Mouse (Mus musculus) neural tube, embryonic 15.5 days (tissue): ENCODE results near the gene Xlr3c. TPM values are rescaled to one million over a fixed set of nuclear protein-coding genes. Genes with fewer than 3 reads are reported as not detected.
"Not testable (repeated sequence)": the region's sequence is repeated elsewhere in the genome, so short reads cannot be mapped to it uniquely, and the experiment has no call there.

ENCODE experiments used
- ATAC-seq: fragments of 200-750 bp; cut with Nextera tagmentation; 2 replicates; pipeline ENCODE4 v1.8.0; 2017; ENCODE audit warnings: mild to moderate bottlenecking, moderate TSS enrichment, moderate library complexity; ENCODE audit not compliant: low FRiP score
- H3K27ac ChIP-seq: fragments of 300-500 bp; sonication (generic); replicated peaks from 2 replicates; pipeline ENCODE4 v1.5.1; 2015; ENCODE audit warnings: mild to moderate bottlenecking, inconsistent platforms
- H3K27me3 ChIP-seq: fragments of 300-500 bp; sonication (generic); replicated peaks from 2 replicates; pipeline ENCODE4 v1.6.1; 2015; ENCODE audit warnings: inconsistent platforms
- H3K36me3 ChIP-seq: fragments of 300-500 bp; sonication (generic); 2 replicates; pipeline ENCODE4 v1.6.1; 2015; ENCODE audit warnings: inconsistent platforms
- H3K4me1 ChIP-seq: fragments of 300-500 bp; sonication (generic); 2 replicates; pipeline ENCODE4 v1.6.1; 2015; ENCODE audit warnings: inconsistent platforms
- H3K4me2 ChIP-seq: fragments of 300-500 bp; sonication (generic); 2 replicates; pipeline ENCODE4 v1.6.1; 2015; ENCODE audit warnings: inconsistent platforms, mild to moderate bottlenecking, moderate library complexity
- H3K4me3 ChIP-seq: fragments of 300-500 bp; sonication (generic); replicated peaks from 2 replicates; pipeline ENCODE4 v1.5.1; 2015; ENCODE audit warnings: mild to moderate bottlenecking, inconsistent platforms
- H3K9ac ChIP-seq: fragments of 300-500 bp; sonication (generic); replicated peaks from 2 replicates; pipeline ENCODE4 v1.6.1; 2015; ENCODE audit warnings: mild to moderate bottlenecking, inconsistent platforms
- H3K9me3 ChIP-seq: fragments of 300-500 bp; sonication (generic); replicated peaks from 2 replicates; pipeline ENCODE4 v1.6.1; 2016; ENCODE audit warnings: inconsistent platforms
- WGBS: fragments of 180-500 bp; shearing (Covaris S2); methylation state at CpG from one replicate; pipeline ENCODE4 v1.1.7; 2015; ENCODE audit warnings: mixed read lengths; 5-methylcytosine and 5-hydroxymethylcytosine counted together
- polyA plus RNA-seq: library from polyadenylated mRNA; unstranded; fragments of >200 nt; fragmentation: Nextera tagmentation; extraction: Ambion mirVana; gene quantifications from 2 replicates; pipeline ENCODE4 v1.2.1, GENCODE M21; 2015

Gene Xlr3c
- 0.22 and 0.41 TPM in 2 replicates for polyA plus RNA-seq

DNA sequence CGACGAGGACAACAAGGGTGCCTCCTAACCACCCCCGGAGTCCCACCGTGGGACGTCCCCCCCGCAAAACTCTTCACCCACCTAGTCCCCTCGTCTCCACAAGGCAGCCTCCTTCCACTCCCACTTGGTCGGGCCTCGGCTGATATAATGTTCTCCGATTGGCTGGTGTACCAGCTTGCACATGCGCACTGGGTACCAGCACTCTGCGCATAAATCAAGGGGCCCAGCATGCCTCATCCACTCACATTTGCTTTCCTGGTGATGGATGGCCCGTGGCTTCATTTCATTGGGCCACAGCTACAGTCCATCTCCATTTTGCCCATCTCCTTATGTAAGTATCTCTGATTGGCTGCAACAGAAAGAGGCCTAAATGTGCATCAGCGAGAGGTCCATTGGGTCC is at the start of gene Xlr3c:
Gene Xlr3c, minus strand, starts transcription at position 121 of the 400 bp plus-strand sequence.
- H3K36me3 ChIP-seq, ATAC-seq, H3K4me2 ChIP-seq, H3K9me3 ChIP-seq, H3K27me3 ChIP-seq, H3K9ac ChIP-seq, H3K4me3 ChIP-seq, H3K4me1 ChIP-seq, H3K27ac ChIP-seq: not testable (repeated sequence)
- 89% methylated on average over 14 of the region's 14 CpGs for WGBS

GRCm38 (mm10) chrX:73312522-73312921 is 47.3 kb upstream of the Xlr3c start:
- ATAC-seq = no peak; the same call in 1 of the 2 replicates
- H3K4me1 ChIP-seq = no peaks in the 10 kb centered on the region
- no peaks in the 10 kb centered on the region for H3K36me3 ChIP-seq
- H3K4me2 ChIP-seq = no peak overlapping the region
- no peak overlapping the region for H3K4me3 ChIP-seq
- 44% methylated on average over 3 of the region's 3 CpGs for WGBS
- H3K9ac ChIP-seq = no peak overlapping the region
- no peak overlapping the region for H3K27ac ChIP-seq
- no peaks in the 10 kb centered on the region for H3K27me3 ChIP-seq
- no peaks in the 10 kb centered on the region for H3K9me3 ChIP-seq

- WGBS = 79% methylated on average over 10 of the region's 10 CpGs
- not testable (repeated sequence) for H3K4me1 ChIP-seq, H3K27me3 ChIP-seq, H3K27ac ChIP-seq, H3K4me2 ChIP-seq, H3K4me3 ChIP-seq, H3K36me3 ChIP-seq, H3K9ac ChIP-seq, ATAC-seq, H3K9me3 ChIP-seq
Measured at GRCm38 (mm10) chrX:73295745-73296144, 30.6 kb upstream of the Xlr3c start.

DNA sequence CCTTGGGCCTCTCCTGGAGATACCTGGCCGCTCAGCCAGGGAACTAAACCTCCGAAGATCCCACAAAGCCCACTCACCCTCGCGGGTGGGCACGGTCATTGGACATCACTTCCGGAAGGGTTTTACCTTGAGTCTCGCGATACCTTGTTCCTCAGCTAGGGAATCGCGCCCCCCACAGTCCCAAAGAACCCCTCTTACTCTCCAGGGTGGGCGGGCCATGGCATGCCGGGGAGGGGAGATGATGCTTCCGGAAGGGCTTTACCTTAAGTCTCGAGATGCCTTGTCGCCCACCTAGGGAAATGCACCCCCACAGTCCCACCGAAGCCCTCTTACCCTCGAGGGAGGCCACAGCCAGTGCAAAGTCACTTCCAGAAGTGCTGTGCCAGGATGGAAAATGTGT is 27.7 kb upstream of the Xlr3c start, which contains the start of the genes Xlr5a and Xlr5c:
Gene Xlr5a, minus strand, starts transcription at position 101 of the 400 bp plus-strand sequence.
Gene Xlr5c, minus strand, starts transcription at position 101 of the 400 bp plus-strand sequence.
- ATAC-seq, H3K9ac ChIP-seq, H3K9me3 ChIP-seq, H3K27ac ChIP-seq, H3K36me3 ChIP-seq, H3K4me1 ChIP-seq, H3K27me3 ChIP-seq, H3K4me3 ChIP-seq, H3K4me2 ChIP-seq: not testable (repeated sequence)
- 93% methylated on average over 15 of the region's 17 CpGs for WGBS

DNA sequence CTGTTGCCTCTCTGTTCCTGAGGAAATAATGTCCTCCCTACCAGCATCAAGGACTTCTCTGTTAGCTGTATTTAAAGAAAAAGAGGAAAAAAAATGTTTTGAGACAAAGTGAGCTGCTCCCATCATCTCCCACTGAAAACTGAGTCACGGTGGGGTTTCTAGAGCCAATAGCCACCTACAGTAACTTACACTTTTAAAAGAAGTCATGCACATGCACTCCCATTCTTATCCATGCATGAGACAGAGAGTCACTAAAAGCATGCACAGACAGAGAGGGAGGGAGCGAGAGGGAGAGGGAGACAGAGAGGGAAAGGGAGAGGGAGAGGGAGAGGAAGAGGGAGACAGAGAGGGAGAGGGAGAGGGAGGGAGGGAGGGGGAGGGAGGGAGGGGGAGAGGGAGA is 2.8 kb downstream of the Xlr3c start:
- H3K9ac ChIP-seq, H3K4me1 ChIP-seq, H3K36me3 ChIP-seq, H3K4me3 ChIP-seq, H3K27ac ChIP-seq, H3K4me2 ChIP-seq, H3K9me3 ChIP-seq, ATAC-seq, H3K27me3 ChIP-seq: not testable (repeated sequence)
- 90% methylated on average over 1 of the region's 2 CpGs for WGBS

DNA sequence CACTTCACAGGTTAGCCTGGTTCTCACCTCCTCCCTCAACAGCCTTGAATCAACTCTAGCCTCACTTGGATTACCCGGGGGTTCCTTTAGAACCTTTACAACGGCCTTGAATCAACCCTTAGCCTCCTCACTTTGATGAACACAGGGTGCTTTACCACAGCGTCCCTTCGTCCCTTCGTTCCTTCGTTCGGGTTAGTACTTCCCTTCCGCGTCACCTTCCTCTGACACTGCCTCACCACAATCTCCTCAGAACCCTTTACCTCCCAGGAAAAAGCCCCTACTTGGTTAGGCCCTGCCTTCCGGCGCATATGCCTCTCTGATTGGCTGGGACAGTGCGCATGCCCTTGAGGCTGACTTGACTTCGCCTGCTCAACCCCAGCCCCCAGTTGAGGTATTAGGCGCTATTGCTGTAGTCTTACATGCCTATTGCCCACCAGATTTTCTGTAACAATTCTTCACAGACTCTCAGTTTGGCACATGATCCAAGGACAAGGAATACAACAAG is 22.3 kb downstream of the Xlr3c start, which contains the start of gene Xlr4c:
Gene Xlr4c, minus strand, starts transcription at position 310 of the 505 bp plus-strand sequence.
- not testable (repeated sequence) for H3K36me3 ChIP-seq, H3K9ac ChIP-seq, H3K4me1 ChIP-seq, H3K27ac ChIP-seq, ATAC-seq, H3K9me3 ChIP-seq, H3K4me2 ChIP-seq, H3K4me3 ChIP-seq, H3K27me3 ChIP-seq
- WGBS = 89% methylated on average over 14 of the region's 14 CpGs

DNA sequence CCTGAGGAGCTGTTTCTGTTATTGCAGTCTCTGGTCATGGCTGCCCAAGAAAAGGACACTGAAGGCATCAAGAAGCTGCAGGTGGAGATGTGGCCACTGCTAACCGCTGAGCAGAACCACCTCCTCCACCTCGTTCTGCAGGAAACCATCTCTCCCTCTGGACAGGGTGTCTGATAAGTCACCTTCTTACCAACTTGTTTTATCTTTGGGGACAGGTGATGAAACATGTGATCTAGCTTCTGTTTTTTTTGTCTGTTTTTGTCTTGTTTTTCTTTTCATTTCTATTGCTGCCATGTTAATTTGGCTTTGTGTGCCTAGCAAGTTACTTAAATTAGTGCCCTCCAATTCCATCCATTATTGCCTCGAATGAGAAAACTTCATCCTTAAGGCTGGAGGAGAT is 35.9 kb downstream of the Xlr3c start:
- peak overlapping the region; percentile 62 for H3K4me2 ChIP-seq
- no peaks in the 10 kb centered on the region for H3K9me3 ChIP-seq
- peaks cover 10% of the 10 kb centered on the region; the same call in 1 of the 2 replicates for H3K4me1 ChIP-seq
- peak overlapping the region; percentile 94 for H3K27ac ChIP-seq
- no peaks in the 10 kb centered on the region for H3K27me3 ChIP-seq
- peak overlapping the region; percentile 60 for H3K4me3 ChIP-seq
- no peak for ATAC-seq
- H3K36me3 ChIP-seq = no peaks in the 10 kb centered on the region
- H3K9ac ChIP-seq = peak overlapping the region; percentile 64
- WGBS = 31% methylated on average over 3 of the region's 3 CpGs

DNA sequence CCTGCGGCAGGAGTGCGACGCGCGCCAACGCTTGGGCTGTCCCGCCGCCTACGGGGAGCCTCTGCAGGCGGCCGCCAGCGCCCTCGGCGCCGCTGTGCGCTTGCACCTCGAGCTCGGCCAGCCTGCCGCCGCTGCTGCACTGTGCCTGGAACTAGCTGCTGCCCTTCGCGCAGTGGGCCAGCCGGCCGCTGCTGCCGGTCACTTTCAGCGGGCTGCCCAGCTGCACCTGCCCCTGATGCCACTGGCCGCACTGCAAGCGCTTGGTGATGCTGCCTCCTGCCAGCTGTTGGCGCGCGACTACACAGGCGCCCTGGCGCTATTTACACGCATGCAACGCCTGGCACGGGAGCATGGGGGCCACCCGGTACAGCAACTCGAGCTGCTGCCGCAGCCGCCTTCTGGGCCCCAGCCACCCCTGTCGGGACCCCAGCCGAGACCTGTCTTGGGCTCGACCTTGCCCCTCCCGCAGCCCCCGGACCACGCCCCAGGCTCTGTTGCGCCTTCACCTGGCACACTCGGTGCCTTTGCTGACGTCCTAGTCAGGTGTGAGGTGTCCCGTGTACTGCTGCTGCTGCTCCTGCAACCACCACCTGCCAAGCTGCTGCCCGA is 36.5 kb downstream of the Xlr3c start:
- Histone ChIP-seq H3K4me3 (peak overlapping the region; percentile 60), H3K4me1 (peaks cover 10% of the 10 kb centered on the region; the same call in 1 of the 2 replicates), H3K9ac (peak overlapping the region; percentile 64), H3K27me3 (no peaks in the 10 kb centered on the region), H3K4me2 (peak overlapping the region; percentile 62), H3K36me3 (no peaks in the 10 kb centered on the region), H3K9me3 (no peaks in the 10 kb centered on the region), H3K27ac (peak overlapping the region; percentile 94)
- peak; percentile 80 for ATAC-seq
- 30% methylated on average over 51 of the region's 51 CpGs for WGBS

DNA sequence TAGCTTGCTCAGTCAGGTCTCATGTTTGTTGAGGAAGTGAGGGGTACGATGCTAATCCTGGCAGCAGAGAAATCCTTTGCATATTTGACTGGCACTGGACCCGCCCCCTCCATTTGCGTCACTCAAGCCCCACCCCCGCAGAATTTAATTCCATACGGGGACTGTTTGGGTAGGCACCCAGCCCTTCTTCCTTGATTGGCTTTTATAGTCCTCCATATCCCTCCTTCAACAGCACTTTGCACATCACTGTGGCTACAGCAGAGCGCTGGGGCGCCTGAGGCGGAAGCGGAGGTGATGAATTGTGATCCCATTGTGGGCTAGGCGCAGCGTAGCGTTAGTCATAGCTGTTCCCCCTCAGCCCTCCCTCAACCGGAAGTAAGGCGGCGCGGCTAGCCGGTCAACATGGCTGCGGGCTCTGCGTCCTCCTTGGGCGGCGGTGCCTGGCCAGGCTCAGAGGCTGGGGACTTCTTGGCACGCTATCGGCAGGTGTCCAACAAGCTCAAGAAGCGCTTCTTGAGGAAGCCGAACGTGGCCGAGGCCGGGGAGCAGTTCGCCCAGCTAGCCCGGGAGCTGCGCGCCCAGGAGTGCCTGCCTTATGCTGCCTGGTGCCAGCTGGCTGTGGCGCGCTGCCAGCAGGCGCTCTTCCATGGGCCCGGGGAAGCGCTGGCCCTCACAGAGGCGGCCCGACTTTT is 37.1 kb downstream of the Xlr3c start, which contains the start of gene F8a:
Gene F8a, plus strand, starts transcription at position 378 of the 692 bp plus-strand sequence.
- no peaks in the 10 kb centered on the region for H3K9me3 ChIP-seq
- H3K27me3 ChIP-seq = no peaks in the 10 kb centered on the region
- H3K9ac ChIP-seq = peak within 1 kb of the TSS; percentile 64
- peak; percentile 96 for ATAC-seq
- H3K36me3 ChIP-seq = no peaks in the 10 kb centered on the region
- H3K27ac ChIP-seq = peak within 1 kb of the TSS; percentile 94
- H3K4me2 ChIP-seq = peak within 1 kb of the TSS; percentile 62
- H3K4me1 ChIP-seq = peaks cover 10% of the 10 kb centered on the region; the same call in 1 of the 2 replicates
- H3K4me3 ChIP-seq = peak within 1 kb of the TSS; percentile 60
- WGBS = 15% methylated on average over 39 of the region's 39 CpGs

DNA sequence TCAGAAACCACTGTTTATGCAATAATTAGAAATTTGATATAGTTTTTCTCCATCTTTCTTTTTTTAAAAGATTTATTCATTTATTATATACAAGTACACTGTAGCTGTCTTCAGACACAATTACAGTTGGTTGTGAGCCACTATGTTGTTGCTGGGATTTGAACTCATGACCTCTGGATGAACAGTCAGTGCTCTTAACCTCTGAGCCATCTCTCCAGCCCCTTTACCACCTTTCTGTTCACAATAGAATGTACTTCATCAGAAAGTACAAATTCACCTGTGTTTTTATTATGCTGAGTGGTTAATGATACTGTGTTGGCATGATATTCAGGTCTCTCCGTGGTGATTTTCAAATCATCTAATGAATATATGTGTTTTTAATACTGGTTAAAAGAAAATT is 39.8 kb downstream of the Xlr3c start:
- H3K4me1 ChIP-seq = 0 out of 2 replicates have a peak, but pooled peaks cover under 1% of the 10 kb centered on the region
- no peaks in the 10 kb centered on the region for H3K36me3 ChIP-seq
- no peak overlapping the region for H3K4me2 ChIP-seq
- no peak overlapping the region for H3K4me3 ChIP-seq
- ATAC-seq = no peak
- no peaks in the 10 kb centered on the region for H3K9me3 ChIP-seq
- H3K27me3 ChIP-seq = no peaks in the 10 kb centered on the region
- 48% methylated on average over 1 of the region's 1 CpGs for WGBS
- H3K9ac ChIP-seq = no peak overlapping the region
- H3K27ac ChIP-seq = no peak overlapping the region

DNA sequence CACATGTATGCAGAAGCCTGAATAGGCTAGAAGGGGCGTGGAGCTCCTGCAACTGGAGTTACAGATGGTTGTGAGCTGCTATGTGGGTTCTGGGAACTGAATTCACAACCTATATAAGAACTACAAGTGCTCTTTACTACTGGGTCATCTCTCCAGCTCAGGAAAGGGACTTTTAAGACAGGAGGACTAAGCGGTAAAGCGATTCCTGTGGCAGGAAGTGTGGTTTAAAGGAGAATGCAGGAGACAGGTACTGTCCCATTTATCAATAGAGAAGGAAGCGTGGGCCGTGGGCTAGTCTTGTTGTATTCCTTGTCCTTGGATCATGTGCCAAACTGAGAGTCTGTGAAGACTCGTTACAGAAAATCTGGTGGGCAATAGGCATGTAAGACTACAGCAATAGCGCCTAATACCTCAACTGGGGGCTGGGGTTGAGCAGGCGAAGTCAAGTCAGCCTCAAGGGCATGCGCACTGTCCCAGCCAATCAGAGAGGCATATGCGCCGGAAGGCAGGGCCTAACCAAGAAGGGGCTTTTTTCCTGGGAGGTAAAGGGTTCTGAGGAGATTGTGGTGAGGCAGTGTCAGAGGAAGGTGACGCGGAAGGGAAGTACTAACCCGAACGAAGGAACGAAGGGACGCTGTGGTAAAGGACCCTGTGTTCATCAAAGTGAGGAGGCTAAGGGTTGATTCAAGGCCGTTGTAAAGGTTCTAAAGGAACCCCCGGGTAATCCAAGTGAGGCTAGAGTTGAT is 51.2 kb downstream of the Xlr3c start, which contains the start of gene Xlr4b:
Gene Xlr4b, plus strand, starts transcription at position 515 of the 746 bp plus-strand sequence.
- H3K36me3 ChIP-seq, H3K27me3 ChIP-seq, H3K4me1 ChIP-seq, H3K27ac ChIP-seq, H3K4me3 ChIP-seq, ATAC-seq, H3K9me3 ChIP-seq, H3K9ac ChIP-seq, H3K4me2 ChIP-seq: not testable (repeated sequence)
- WGBS = 83% methylated on average over 19 of the region's 19 CpGs
